Mouse (Mus musculus) mouse trophoblast stem cell (cell line): Measurements from ENCODE around the gene Cd300ld3.

ENCODE experiments used
- in situ Hi-C, 2 experiments: fragments of 300-500 bp; cut with MseI, MboI; formaldehyde crosslinking; loops; 2 replicates in 1 of 2; 3 replicates in 1 of 2; pipeline ENCODE4 v1.15.1; 2025

Gene Cd300ld3

DNA sequence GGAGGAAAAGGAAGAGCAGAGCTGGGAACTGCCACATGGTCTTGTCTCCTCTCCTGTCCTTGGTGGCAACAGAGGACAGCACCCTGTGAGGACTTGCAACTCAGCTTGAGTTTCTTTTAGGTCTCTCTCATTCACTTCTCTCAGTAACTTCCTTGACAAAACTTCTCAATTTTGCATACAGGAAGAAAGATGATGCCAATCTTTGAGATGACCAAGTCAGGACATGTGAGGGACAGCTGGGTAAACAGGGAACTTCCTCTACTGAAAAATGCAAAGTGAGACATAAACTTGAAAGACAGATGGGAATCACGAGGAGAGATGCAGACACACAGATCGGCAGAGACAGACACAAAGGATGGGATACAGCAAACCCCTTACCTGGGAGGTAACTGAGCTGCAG is at the start of gene Cd300ld3:
Gene Cd300ld3, minus strand, starts transcription at position 151 of the 400 bp plus-strand sequence.
- in situ Hi-C loops = no loop called here

DNA sequence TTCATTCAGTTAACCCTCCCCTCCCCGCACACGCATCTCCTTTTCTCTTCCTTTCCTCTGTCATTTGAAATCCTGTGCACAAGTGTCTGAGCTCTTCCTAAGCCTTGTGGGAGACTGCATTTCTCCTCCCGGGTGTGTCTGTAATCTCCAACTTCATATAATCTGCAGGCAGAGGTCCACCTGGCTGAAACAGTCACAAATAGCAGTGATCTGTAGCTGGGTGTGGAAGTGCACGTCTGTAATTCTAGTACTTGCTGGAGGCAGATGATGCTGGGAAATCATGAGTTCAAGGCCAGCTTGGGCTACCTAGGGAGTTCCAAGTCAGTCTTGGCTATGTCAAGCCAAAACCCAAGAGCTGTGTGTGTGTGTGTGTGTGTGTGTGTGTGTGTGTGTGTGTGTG is 43.9 kb upstream of the Cd300ld3 start:
- in situ Hi-C loops = loop anchor here in 1 of 2 experiments (5.0 kb wide), 1 partner anchor 60 kb away; no protein-coding TSS in a partner anchor

DNA sequence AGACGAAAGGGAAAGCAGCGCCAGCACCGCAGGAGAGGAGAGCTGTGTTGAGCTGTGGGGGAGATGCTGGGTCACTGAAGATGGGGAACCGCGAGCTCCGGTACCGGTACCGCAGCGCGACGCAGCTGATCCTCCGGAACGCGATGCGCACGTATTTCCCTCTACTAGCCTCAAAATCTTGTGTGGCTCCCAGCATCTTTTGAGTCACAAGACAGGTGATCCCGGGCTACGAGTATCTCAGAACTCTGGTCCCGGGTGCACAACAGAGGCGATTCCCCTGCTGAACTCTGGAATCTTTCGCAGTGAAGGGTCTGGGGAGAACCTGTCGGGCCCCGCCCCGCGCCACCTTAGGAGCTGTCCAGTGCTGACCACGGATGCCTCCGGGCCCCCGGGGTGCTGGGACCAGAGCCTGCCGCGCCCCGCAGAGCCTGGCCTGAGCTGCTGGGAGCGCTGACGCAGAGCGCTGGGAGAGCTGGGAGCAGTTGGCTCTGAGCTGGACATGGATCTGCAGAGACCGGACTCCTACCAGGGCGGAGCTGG is 43.2 kb upstream of the Cd300ld3 start, which contains the start of gene Rab37:
Gene Rab37, plus strand, starts transcription at position 70 of the 540 bp plus-strand sequence.
- in situ Hi-C loops = loop anchor here in 1 of 2 experiments (5.0 kb wide), 1 partner anchor 61 kb away; no protein-coding TSS in a partner anchor

DNA sequence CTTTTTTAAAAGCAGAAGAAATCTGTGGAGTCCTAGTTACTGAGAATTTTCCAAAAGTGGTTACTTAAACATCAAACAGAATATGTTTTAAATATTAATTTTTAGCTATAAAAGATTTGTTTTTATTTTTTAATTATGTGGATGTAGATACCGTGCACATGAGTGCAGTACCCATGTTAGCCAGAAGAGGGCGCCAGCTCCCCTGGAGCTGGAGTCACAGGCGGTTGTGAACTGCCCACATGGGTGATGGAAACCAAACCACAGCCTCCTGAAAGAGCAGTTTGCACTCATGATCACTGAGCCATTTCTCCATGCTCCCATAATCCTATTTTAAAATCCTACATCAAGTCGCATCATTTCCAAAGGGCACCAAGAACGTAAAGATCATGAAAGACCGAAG is 41.6 kb upstream of the Cd300ld3 start:
- in situ Hi-C loops = loop anchor here in 1 of 2 experiments (5.0 kb wide), 1 partner anchor 62 kb away; no protein-coding TSS in a partner anchor

DNA sequence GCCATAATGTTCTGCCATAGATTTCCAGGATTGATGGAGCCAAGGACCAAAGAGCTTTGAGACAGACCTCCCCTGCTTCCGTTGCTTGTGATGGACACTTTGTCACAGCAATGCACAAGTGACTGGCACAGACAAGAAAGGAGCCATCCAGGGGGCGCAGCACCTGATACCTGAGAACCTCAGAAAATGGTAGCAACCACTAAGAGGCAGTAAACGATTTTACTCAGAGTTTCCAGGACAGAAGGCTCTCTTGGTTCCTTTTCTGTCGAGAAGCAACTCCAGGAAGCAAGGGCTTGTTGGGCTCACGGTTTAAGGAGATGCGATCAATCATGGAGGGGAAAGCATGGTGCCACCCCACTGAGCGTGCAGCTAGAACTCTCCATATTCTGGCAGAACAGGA is 38.0 kb upstream of the Cd300ld3 start:
- in situ Hi-C loops = no loop called here

DNA sequence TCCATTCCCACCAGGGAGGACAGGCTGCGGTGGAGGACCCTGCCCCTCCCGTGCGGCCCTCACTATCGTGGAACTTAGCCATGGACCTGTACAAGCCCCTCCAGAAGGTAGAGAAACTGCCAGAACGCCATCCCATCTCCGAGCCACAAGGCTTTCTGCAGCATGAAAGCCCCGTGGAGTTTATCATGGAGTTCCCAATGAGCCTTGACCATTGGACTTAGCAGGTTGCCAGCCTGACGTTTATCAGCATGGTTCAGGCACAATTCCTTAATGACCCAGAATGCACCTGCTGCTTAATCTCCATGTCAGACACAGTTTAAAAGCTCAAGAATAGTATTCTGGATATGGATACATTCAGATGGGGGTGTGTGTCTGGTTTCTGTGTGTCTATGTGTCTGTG is 36.9 kb upstream of the Cd300ld3 start:
- in situ Hi-C loops = no loop called here

DNA sequence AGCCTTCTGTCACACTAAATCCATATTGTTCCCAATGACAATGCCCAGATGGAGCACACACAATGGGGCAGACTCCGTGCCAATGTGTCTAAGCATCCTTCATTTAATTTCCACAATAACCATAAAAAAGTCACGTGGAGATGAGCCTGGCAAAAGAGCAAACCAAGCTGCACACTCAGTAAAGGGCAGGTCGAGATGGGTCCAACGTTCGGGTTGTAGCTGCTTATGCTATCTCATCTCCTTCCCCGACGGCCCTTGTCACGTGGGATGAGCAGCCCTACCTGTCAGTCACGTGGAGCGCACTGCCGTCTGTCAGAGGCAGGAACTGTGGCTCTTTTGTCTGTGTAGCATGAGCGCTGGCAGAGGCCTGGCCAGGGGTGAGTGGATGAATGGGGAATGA is 36.4 kb upstream of the Cd300ld3 start:
- in situ Hi-C loops = loop anchor here in 1 of 2 experiments (5.0 kb wide), 1 partner anchor 68 kb away; no protein-coding TSS in a partner anchor

DNA sequence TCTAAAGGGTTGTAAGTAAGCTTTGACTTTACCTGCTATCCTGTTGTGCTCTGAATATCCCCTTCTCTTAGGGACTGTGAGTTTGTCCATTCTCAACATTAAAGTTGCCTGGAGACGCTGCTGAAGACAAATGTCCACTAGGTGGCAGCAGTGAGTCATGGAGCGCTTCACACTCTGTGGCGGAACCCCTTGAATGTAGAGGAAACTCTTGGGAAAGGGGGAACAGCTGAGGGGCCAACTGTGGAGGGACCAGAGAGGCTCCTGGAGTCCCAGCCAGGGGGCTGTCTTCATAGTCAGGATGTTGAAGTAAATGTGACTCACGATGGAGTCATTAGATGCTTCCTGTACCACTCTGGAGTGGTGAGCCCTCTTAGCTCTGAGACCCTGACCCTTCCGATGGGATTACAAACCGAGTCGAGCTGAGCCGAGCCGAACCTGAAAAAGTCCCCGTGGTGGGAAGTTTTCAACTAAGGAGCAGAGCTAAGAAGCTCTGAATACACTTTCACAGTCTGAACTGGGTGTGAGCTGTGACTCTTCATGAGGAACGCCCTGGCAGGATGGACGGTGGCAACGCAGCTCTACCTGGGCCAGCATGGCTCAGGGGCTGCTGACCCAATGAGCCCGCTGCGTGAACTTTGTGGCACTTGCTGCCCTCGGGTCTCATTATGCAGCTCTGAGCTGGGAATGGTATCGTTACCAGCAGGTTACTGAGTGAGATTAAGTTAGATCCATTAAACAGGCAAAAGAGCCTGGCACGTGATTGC is 35.3 kb upstream of the Cd300ld3 start:
- in situ Hi-C loops = loop anchor here in 1 of 2 experiments (5.0 kb wide), 1 partner anchor 69 kb away; no protein-coding TSS in a partner anchor

DNA sequence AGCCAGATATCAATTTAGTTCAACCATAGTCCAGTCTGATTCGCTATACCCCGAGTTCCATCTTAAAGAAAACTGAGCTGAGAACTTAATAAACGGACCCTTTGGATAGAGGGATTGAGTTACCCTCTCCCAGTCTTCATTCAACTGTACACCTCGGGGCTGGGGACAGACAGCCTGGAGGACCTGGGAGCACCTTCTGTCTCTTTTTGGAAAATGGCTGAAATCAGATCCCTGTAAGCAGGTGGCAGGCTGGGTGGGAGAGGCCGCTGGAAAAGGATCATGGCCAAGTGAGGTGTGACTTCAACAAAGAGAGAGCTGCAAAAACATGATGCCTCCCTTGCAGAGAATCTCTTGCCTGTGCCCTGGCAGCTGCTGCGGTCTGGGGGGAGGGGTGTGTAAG is 34.0 kb upstream of the Cd300ld3 start:
- in situ Hi-C loops = loop anchor here in 1 of 2 experiments (5.0 kb wide), 1 partner anchor 70 kb away; no protein-coding TSS in a partner anchor

DNA sequence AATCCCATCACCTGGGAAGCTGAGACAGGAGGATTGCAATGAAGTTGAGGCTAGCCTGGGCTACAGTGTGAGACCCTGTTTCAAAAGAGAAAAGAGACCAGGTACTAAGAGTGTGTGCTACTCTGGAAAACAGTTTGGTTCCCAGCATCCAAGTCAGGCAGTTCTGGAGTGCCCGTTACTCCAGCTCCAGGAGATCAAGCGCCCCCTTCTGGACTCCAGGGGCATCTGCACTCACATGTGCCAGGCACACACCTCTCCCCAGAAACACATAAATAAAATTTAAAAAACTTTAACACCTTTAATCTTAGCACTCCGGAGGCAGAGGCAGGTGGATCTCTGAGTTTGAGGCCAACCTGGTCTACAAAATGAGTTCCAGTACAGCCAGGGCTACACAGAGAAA is 33.2 kb upstream of the Cd300ld3 start:
- in situ Hi-C loops = loop anchor here in 1 of 2 experiments (5.0 kb wide), 1 partner anchor 71 kb away; no protein-coding TSS in a partner anchor

DNA sequence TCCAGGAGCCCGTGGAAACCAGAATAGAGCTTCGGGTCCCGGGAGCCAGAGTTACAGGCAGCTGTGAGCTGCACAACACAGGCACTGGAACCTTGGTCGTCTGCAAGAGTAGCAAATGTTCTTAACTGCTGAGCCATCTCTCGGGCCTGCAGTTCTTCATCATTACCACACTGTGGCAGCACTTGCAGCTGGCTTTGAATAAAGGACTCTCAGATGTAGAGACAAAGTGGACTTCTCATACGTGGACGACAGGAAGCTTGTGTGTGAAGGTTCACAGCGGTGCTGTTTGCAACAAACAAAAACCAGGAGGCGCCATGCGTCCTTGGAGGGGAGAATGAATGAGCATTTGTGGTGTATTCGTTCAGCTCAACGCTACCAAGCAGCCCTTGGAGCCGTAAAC is 32.7 kb upstream of the Cd300ld3 start:
- in situ Hi-C loops = loop anchor here in 1 of 2 experiments (5.0 kb wide), 1 partner anchor 71 kb away; no protein-coding TSS in a partner anchor

DNA sequence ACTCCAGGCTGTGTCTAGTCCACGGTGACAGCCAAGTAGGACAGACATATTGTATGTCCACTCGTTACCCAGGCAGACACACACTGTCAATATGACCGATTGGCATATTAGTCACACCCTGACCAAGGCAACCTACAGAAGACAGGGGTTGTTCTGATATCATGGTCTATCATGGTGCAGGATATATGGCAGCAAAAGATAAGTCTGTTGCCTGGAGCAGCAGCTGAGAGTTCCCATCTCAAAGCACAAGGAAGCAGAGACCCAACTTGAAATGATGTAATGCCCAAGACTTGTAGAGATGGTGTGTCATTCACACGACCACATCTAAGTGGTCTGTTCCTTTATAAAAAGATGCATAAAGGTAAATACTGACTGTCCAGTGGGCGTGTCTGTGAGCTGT is 30.5 kb upstream of the Cd300ld3 start:
- in situ Hi-C loops = no loop called here

DNA sequence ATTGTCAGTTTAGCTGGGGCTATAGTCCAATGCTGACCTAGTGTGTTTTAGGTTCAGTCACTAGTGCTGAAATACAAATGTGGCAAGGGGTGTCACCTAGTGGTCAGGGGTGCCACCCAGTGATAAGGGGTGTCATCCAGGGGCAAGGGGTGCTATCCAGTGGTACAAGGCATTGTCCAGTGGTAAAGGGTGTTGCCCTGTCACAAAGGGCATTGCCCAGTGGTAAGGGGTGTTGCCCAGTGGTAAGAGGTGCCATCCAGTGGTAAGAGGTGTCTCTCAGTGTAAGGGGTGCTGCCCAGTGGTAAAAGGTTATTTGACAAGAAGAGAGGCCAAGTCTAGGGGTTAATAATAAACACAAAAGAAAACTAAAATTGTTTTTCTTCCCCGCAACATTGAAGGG is 29.2 kb upstream of the Cd300ld3 start:
- in situ Hi-C loops = no loop called here

DNA sequence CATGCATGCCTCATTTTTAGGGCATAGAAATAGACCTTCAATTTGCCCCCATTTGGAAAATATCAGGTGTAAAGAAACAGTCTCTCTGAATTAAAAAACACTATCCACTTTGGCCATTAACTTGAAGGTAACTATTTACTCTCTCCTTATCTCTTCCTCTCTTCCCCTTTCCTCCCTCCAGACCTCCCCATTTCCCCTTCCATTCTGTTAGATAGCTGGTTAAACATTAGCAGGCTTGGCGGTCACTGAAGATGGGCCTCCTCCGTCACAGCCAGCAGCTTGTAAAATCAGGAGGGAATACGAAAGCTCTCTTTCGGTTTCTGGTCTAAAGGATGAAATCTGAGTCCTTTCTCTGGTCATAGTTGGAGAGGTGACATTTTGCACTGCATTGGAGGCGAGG is 27.6 kb upstream of the Cd300ld3 start:
- in situ Hi-C loops = no loop called here

DNA sequence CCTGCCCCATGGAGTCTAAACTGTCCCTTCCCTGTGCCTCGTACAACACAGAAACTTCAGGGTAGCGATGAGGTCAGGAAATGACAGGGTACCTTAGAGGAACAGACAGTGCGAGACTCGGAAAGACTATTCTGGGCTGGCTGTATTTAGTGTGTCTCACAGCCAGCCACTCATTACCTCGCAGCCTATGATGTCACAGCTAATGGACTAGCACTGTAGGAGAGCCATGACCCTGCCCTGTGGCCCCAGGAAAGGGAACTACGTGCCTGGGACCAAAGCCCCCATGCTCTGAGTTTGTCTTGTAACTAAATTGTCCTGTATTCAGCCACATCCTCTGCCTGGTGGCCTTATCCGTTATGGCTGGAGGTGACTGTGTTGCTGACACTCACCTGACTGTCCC is 27.2 kb upstream of the Cd300ld3 start:
- in situ Hi-C loops = no loop called here

DNA sequence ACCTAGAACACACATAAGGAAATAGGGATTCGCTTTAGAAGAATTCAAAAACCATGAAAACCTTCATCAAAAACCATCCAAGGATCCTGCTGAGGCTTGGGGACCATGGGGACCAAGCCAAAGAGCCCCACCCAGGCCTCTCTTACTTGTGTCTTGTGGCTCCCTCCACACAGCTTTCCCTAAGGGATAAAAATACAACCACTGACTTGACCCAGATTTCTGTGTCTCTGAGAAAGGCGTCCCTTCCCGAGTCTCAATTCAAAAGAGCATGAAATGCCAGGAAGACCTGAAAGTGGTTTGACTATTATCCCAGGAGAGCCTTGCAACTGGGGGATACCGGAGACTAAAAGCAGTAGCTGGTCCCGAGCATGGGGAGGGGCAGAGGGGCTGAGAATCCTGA is 24.8 kb upstream of the Cd300ld3 start:
- in situ Hi-C loops = no loop called here

DNA sequence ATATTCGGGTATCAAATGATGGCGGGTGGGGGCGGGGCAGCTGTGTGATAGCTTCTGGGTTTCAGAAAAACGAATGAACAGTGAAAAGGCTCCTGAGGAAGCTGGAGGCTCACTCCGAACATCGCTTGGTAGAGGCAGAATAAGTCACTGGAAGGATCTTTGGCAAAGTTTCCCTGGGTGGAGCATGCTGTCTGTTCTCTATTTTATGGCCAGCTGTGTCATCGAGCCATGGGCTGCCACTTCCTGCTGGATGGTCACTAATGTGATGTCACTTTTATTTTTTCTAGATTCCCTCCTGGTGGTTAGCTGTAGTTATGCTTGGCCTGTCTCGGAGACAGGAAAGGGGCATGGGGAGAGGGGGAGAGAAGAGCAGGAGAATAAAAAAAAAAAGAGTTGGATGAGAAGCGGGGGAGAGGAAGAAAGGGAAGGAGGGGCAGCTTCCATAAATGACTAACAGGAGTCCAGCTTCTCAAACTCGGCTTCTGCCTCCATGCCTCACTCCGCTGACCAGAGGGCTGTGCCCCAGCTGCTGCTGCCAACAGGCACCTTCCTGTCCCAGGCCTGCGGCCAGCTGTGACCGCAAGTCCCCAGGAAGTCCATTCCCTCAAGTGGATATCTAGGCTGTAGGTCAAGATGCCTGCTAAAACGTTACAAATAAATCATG is 23.6 kb upstream of the Cd300ld3 start:
- in situ Hi-C loops = no loop called here

DNA sequence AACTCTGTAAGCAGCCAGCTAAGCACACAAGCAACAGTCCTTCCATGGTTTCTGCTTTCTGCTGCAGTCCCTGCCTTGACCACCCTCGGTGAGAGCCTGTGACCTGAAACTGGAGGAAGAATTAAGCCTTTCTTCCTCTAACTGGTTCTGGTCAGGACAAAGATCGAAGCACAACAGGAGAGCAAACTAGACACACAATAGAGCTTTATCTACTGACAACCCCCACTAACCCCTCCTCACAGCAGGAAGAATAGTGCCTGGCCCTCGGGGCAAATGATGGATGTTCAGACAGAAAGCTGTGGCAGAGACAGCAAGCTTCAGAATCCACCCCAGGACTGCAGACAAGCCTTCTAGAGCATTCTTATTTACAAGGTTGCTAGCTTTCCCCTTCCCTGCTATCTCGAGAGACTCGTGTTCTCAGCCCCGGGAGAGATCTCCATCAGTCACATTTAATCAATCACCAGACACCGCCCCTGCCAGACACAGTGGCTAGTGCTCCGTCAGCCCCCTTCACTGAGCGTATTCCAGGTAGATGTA is 22.9 kb upstream of the Cd300ld3 start:
- in situ Hi-C loops = no loop called here

DNA sequence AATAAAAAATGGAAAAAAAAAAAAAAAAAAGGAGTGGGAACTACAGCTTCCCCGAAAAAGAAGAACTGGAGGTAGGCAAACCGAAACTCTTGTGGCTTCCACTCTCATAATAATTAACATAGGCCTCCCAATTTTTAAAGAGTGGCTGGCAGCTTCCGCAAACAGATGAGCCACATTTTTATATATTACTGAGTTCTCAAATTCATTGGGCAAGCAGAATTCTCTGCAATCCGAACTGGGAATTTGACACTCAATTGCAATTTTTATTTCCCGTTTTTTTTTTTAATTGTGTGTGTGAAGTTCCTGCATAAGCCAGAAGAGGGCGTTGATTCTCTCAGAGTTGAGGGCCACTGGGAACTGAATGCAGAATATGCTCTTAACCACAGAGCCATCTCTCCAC is 18.6 kb upstream of the Cd300ld3 start:
- in situ Hi-C loops = no loop called here

DNA sequence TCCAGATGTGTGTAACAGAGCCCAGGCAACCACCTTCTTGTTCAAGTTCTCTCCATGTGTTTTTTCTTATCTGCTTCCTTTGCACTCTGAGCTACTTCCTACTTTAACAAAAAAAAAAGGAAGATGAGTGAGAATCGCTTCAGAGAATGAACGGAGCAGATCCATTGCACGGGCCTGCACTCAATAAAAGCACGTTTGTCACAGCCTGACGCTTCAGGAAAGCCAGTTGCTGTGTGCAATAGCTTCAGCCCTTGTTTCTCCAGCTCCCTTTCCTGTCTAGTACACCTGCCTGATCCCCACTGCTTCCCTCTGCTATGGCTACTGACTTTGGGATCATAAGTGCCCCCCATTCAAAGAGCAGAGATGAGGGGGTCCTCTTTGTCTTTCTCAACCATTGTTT is 13.9 kb upstream of the Cd300ld3 start, which contains the start of gene Cd300e:
Gene Cd300e, minus strand, starts transcription at position 101 of the 400 bp plus-strand sequence.
- in situ Hi-C loops = no loop called here

DNA sequence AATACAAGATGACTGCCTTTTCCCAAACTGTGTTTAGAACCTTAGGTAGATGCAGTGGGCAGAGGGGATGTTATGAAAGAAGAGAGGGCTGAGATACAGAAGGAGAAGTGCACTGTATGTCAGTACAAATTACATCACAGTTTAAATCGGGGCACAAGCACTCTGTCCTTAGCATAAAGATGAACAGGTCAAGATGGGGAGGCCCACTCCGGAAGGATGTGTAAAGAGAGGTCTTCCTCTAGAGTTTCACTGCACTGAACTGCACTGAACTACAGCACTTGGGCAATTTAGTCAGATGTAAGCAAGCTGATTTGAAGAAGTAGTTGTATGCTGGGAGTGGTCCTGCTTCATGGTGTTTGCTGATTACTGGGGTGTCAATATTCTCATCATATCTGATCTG is 11.6 kb upstream of the Cd300ld3 start:
- in situ Hi-C loops = loop anchor here in 1 of 2 experiments (10.0 kb wide), 2 partner anchors 65 to 125 kb away; partner anchors contain the start of gene Cd300lb

DNA sequence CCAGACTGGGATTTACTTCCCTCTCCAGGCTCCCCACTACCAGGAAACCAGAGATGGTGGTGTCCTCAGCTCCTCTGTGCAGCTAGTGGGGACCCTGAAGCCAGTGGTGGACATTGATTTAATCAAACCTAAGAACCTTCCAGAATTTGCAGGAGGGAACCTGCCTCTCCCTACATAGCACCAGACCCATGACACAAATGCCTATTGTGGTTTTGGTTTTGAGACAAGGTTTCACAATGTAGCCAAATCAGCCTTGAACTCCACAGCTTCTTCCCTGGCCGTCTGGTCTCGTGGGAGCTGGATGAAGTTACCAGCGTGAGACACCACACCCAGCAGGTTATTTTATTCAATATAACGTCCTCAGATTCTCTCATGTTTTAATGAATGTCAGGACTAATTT is 10.5 kb upstream of the Cd300ld3 start:
- in situ Hi-C loops = loop anchor here in 1 of 2 experiments (10.0 kb wide), 2 partner anchors 64 to 124 kb away; partner anchors contain the start of gene Cd300lb
